Mouse (Mus musculus) right cerebral cortex, postnatal 36 days (tissue): ENCODE results near the gene Gtf3a.

ENCODE experiments used
- DNase-seq, 2 experiments: peaks; one replicate each; pipeline ENCODE4 v3.0.0; 2022; ENCODE audit warnings: low spot score in 2 of 2, mixed read lengths in 1 of 2

The Gtf3a gene

DNA sequence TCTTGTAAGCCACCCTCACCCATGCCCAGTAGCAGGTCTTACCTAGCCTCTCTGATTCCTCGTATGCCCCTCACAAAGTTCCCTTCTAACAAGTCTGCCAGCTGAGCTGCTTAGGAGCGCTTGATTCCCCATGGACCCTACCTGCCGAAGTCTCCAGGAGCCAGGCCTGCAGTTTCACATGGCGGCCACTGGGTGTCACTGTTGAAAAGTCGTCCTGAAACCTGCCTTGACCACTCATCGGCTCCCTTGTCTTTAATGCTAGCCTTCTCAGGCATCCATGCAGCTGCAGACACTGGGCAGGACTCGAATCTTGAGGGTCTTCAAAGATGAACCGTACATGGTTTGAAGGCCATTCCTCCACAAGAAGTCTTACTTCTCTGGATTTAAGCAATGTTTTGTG is 34.8 kb downstream of the Gtf3a start:
- no peak for DNase-seq

DNA sequence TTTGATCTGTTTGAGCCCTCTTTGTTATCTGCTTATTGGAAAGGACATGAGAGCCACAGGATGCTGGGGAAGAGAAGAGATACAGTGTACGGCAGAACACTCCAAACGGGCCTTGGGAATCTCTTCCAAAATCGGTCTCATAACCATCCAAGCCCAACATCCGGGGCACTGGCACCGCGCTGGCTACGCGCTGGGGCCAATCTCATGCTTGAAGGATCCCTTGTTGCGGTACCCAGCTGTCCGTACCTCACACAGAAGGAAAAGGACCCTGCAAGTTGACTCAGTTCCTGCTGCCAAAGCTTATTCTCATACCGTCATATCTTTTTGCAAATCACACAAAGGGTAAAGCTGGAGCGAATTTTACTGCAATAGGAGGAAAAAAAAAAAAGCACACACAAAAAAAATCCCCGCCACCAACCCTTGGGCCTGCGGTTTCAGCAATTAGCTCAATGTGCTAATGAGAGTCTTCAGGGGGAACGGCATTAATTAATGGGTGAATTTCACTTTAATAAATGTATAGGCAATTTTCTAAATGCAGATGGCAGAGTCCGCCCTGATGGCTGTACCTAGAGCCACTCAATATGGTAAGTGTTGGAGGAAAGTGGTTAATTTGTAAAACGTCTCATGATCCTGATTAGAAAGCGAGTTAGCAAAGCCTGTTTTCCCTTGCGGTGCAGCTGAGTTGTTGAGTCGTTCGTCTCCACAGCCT is 37.4 kb downstream of the Gtf3a start:
- no peak for DNase-seq

DNA sequence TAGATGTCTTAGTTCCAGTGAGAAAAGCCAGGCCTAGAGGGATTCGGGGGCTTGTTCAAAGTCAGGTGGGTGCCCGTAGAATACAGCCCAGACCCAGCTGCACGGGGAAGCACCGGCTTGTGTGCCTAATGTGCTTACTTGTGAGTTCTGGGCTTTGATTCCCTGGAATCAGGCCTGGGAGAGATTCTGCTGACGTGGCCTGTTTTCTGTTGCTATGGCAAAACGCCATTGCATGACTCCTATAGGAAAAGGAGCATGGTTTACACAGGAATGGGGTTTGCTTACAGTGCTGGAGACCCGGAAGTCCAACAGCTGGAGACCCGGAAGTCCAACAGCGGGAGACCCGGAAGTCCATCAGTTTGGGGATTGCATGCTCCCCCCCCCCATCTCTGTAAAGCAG is 39.1 kb downstream of the Gtf3a start:
- DNase-seq = no peak

DNA sequence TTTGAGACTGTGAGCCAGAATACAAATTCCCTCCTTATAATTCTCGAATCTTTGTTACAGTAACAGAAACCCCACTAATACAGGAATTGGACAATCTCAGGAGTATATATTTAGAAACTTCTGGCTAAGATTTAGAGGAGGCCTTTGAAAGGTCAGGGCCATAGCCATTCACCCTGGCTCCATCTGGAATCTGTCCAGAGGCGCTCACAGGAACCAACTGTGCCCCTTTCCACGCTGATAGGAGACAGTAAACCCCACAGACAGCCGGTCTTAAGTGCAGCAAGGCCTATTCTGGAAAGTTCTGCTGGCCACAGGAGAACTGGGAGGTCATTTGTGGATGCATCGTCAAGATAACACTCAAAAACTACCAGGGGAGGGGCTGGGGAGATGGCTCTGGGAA is 40.6 kb downstream of the Gtf3a start:
- DNase-seq = no peak

DNA sequence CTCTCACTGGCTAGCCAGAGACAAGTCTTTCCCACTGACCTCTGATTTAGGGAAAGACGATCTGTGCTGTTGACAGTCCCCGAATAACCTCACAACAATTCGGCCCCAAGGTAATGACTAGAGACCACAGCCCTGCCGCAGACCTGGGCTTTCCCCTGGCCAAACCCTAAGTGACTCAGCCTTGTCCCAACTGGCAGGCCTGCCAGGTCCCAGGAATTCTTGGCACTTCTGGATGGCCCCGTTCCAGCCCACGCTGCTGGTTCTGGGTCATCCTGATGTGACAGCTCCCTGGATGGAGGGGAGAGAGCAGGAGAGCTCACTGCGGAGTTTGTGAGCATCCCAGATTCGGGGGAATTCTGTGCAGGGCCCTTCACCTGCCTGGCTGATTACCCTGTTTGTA is 45.1 kb downstream of the Gtf3a start:
- no peak for DNase-seq

DNA sequence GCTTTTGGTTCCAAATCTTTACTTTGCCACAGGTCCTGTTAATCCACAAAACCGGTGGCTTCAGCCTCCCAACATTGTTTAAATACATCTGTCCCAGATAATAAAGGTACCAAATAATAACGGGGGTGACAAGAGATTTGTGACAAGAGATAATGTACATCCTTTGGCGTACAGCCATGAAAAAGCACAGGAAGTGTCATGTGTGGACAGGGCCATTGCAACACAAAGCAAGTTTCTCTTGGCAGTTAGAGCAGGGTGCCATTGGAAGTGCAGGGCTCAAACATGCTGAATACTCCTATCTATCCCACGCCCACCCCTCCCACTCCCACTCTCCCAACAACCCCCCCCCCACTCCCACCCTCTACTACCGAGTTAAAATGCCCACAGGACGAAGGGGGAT is 46.5 kb downstream of the Gtf3a start:
- DNase-seq = no peak

DNA sequence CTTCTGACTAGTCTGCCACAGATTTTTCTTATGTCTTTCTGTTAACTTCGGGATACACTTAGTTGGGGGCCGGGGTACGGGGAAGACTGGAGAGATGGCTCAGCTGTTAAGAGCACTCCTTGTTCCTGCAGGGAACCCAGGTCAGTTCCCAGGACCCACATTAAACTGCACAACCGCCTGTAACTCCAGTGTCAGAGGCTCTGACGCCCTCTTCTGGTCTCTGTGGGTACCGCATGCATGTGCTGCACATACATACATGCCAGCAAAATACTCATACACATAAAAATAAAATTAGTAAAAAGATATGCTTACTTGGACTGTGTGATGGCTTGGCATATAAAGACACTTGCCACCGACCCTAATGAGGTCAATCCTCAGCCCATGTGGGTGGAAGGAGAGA is 48.4 kb downstream of the Gtf3a start:
- no peak for DNase-seq

DNA sequence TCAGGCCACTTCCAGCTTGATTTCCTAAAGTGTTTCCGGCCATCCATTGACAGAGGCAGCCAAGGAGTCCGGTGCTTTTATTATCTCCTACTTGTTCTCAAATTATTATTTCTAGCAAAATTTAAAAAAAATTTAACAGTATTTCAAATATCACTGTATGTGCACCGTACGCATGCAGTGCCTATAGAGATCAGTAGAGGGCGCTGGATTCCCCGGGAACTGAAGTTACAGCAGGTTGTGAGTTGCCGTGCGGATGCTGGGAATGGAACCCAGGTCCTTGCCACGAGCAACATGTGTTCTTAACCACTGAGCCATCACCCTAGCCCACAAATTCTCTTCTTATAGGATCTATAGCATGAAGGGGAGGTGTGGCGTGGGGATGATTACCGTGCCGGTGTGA is 50.3 kb downstream of the Gtf3a start:
- DNase-seq = no peak

DNA sequence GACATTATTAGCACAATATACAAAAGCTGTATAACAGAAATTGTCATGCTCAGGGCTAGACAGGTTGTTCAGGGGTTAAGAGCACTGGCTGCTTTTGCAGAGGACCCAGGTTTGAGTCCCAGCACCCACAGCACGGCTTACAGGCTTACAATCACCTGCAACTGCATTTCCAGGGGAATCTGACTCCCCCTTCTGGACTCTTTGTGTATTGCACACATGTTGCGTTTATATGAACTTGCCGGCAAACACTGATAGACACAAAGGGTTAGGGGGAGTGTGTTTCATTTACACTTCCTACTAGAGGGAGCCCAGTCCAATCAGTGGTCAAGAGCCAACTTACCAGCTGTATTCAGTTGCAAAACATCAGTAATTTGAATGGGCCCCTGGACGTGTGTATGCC is 52.9 kb downstream of the Gtf3a start:
- no peak for DNase-seq

DNA sequence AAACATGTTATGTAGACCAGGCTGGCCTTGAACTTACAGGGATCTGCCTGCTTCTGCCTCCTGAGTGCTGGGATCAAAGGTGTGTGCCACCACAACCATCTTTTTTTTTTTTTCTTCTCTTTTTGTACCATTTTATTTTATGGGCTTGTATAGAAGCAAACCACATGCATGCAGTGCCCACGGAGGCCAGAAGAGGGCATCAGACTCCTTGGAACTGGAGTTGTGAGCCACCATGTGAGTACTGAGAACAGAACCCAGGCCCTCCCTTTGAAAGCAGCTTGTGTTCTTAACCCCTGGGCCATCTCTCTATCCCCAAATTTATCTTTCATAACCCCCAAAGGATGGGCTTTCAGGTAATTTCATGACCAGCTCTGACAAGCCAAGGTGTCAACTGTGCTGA is 54.8 kb downstream of the Gtf3a start:
- DNase-seq = no peak
